Mouse (Mus musculus) embryo, embryonic 11.5 days (tissue): Measurements from ENCODE around the gene Fbxo3.
"Not testable (repeated sequence)": the region's sequence is repeated elsewhere in the genome, so short reads cannot be mapped to it uniquely, and the experiment has no call there.

ENCODE experiments used
- DNase-seq: peaks from one replicate; pipeline ENCODE4 v3.0.0-alpha.2; 2012; ENCODE audit warnings: low read depth, low spot score

The Fbxo3 gene

GRCm38 (mm10) chr2:104096256-104096655 lies 68.7 kb downstream of the Fbxo3 start:
- no peak for DNase-seq

DNA sequence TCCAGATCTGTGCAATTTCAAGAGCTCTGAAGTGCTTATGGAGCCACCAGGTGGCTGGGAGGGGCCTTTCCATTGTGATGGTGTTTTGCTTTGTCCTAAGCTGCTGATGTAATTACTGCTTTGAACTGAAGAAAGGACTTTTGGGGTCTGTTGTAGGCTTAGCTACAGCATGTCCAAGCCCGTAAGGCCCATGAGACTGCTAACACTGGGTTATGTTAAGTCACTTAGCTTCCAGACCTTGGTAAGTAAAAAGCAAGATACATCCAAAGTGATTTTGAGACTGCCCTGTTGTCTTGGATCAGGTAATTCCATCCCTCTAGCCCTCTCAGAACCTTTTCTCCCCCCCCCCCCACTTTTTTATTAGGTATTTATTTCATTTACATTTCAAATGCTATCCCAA lies 69.3 kb downstream of the Fbxo3 start:
- not testable (repeated sequence) for DNase-seq

DNA sequence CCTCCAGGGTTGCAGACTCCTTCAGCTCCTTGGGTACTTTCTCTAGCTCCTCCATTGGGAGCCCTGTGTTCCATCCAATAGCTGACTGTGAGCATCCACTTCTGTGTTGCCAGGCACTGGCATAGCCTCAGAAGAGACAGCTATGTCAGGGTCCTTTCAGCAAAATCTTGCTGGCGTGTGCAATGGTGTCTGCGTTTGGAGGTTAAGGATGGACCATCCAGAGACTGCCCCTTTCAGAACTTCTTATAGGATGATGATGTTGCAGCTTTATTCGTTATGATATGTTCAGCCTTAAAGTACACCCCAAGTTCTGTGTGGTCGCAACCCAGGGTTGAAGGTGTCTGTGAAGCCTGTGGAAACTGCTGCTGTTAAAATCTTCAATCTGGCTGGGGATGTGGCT lies 69.9 kb downstream of the Fbxo3 start:
- DNase-seq, result not testable (repeated sequence)

DNA sequence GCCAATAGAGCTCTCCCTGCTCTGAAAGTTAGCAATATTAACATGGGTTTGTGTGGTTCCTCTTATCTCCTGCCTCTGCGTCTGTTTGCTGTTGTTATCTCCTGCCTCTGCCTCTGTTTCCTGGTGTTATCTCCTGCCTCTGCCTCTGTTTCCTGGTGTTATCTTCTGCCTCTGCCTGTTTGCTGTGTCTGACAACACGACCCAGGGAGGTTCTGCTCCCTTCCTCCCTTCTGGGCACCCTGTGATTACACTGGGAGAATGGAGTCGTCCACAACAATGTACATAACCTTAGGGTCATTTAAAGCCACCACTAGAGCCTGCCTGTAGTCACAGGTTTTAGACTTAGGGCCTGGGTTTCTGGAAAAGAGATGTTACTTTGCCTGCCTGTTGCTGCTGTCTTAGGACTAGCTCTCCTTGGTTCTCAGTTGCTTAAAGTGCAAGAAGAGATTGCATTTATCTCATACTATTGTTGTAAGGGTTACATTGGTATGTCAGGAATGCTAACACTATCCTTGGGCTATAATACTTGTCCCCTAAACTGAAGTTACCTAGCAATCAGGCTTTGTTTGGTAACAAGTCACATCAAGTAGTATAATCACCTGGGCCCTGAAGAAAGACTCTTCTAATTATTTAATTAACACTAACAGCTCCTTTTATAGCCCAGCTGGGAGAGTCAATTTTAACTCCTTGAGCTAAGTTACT lies 71.2 kb downstream of the Fbxo3 start:
- DNase-seq, result no peak

GRCm38 (mm10) chr2:104099231-104099585 lies 71.7 kb downstream of the Fbxo3 start:
- no peak for DNase-seq

DNA sequence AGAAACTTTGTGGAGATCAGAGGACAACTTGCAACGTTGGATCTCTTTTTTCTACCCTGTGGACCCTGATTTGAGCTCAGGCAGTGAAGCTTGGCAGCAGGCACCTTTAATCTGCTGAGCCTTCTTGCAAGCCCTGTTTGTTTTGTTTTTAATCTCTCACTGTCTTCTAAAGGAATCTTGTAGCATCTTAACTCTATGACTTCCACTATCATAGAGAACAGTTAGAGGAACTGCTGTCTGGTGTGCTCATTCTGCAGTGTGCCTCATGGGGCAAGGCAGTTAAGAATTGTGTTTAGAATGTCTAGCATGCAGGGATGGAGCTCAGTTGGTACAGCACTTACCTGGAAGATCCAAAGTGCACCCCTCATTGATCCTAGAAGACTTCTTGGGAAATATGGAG lies 72.4 kb downstream of the Fbxo3 start:
- DNase-seq, result no peak

DNA sequence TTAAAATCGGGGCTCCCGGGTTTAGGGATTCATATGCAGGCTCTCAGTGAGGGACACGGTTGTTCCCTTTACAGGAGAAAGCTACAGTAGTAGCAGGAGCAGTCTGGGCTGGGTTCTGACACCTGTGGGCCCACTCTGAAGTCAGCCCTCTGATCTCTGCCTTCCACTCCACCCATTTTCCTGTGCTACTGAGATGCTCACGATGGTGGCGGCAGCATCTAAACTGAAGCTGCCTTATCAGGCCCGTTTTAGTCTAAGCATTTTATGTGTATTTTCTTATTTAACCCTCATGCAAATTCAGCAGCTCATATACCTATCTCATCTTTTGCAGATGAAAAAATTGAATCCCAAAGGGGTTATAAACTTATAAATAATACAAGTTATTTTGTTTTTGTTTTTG lies 77.3 kb downstream of the Fbxo3 start:
- no peak for DNase-seq

DNA sequence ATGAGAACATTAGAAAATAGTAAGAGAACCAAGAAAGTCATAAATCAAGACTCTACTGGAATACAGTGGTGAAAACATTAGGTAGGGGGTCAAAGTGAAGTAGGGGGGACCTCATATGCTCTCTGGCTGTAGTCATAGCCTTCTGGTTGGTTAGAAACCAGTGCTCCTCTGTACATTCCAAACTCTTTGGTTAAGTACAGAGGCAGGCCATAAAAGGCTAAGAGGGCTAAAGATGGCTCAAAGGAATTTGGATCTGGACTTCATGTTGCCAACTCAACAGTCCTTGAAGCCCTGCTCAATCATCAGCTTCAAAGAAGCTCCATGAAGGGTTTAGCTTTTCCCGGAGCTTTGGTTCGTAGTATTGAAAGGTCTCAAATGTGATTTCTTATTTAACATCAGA lies 81.5 kb downstream of the Fbxo3 start:
- DNase-seq, result not testable (repeated sequence)

DNA sequence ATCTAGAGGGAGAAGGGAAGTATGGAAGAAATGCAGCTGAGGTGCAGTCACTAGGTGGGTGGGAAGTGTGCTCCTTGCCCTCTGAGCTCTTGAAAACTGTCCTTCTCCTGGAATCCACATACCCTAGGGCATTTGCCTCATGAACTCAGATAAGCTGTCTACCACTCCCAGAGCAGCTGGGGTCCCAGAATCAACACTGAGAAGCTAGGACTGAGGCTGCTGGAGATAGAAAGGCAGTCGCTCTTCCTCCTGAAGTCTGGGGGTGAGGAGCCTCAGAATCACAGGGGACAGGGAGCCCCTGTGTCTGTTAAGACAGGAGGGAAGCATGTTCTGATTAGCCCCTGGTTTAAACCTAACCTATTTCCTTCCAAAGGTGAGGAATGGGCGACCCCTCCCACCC lies 82.0 kb downstream of the Fbxo3 start:
- DNase-seq, result no peak

DNA sequence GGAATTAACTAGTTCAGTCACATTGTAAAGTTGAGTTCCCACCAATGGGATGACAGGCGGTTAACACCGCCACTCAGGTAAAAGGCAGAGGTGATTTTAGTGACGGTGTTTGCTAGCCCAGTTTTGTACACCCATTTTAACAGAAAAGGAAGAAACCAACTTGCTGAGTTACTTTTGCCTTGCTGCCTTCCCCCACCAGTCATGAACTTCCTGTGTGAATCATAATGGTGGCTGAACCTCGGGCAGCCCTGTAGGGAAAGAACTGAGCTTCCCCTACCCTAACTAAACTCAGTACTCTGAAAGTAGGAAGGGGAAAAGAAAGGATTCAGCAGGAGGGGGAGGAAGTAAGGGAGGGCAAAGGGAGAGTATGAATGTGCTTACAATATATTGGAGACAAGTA lies 82.5 kb downstream of the Fbxo3 start:
- no peak for DNase-seq

DNA sequence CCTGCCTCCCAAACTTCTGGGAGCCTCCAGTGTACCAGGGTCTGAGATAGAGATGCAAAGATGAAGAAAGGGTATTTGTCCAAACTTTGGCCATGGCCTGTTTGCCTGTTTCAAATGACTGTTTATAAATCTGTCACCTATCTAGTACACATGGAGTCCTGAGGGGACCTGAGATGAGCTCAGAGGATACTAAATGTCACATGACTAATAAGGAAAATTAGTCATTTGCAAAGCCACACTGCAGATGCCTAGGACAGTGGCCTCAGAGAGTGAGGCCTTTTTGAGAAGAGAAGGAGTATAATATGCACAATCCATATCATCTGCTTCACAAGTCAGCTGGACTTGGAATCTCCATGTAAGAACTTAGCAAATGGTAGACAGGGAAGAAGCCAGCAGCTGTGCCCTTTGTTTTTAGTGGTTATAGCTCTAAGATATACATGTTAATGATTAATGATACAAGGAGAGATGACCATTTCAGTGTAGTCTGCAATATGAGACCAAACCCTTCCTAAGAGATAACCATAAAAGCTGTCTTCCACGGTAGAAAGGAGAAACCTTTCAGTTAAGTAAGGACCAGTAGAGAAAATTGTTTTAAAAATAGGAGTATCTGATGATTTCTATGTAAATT lies 83.8 kb downstream of the Fbxo3 start:
- DNase-seq, result not testable (repeated sequence)
